Mouse (Mus musculus) cerebral cortex, adult 2 months (tissue): ENCODE data around the gene Vps9d1.

ENCODE experiments used
- WGBS: fragments of 180-500 bp; shearing (Covaris S2); methylation state at CpG from one replicate; pipeline ENCODE4 v1.1.7; 2018; 5-methylcytosine and 5-hydroxymethylcytosine counted together

The Vps9d1 gene

GRCm38 (mm10) chr8:123254099-123254885 is at the start of gene Vps9d1, which contains the start of gene Zfp276:
Gene Vps9d1 (minus strand): TSS chr8:123254348.
Gene Zfp276 (plus strand): TSS chr8:123254195.
- under 1% methylated on average over 96 of the region's 99 CpGs for WGBS

GRCm38 (mm10) chr8:123298301-123298700 is 44.2 kb upstream of the Vps9d1 start:
- 94% methylated on average over 11 of the region's 11 CpGs for WGBS

- WGBS = 81% methylated on average over 2 of the region's 2 CpGs
Measured at GRCm38 (mm10) chr8:123292785-123293184, 38.6 kb upstream of the Vps9d1 start.

- 91% methylated on average over 3 of the region's 3 CpGs for WGBS
Measured at GRCm38 (mm10) chr8:123292281-123292680, 38.1 kb upstream of the Vps9d1 start.

- 96% methylated on average over 8 of the region's 8 CpGs for WGBS
Measured at GRCm38 (mm10) chr8:123291716-123292115, 37.6 kb upstream of the Vps9d1 start.

GRCm38 (mm10) chr8:123290679-123291078 is 36.5 kb upstream of the Vps9d1 start:
- 95% methylated on average over 8 of the region's 8 CpGs for WGBS

- WGBS = 62% methylated on average over 4 of the region's 4 CpGs
Measured at GRCm38 (mm10) chr8:123290166-123290565, 36.0 kb upstream of the Vps9d1 start.

GRCm38 (mm10) chr8:123287362-123287761 is 33.2 kb upstream of the Vps9d1 start:
- WGBS = 94% methylated on average over 17 of the region's 17 CpGs

GRCm38 (mm10) chr8:123284493-123284892 is 30.3 kb upstream of the Vps9d1 start:
- 94% methylated on average over 5 of the region's 5 CpGs for WGBS

GRCm38 (mm10) chr8:123283991-123284390 is 29.8 kb upstream of the Vps9d1 start:
- 86% methylated on average over 7 of the region's 7 CpGs for WGBS

GRCm38 (mm10) chr8:123282994-123283393 is 28.8 kb upstream of the Vps9d1 start:
- WGBS = 85% methylated on average over 6 of the region's 6 CpGs

- 91% methylated on average over 13 of the region's 13 CpGs for WGBS
Measured at GRCm38 (mm10) chr8:123280302-123281094, 26.4 kb upstream of the Vps9d1 start.

GRCm38 (mm10) chr8:123279828-123280227 is 25.7 kb upstream of the Vps9d1 start:
- 79% methylated on average over 4 of the region's 4 CpGs for WGBS

GRCm38 (mm10) chr8:123278445-123278844 is 24.3 kb upstream of the Vps9d1 start:
- 82% methylated on average over 7 of the region's 7 CpGs for WGBS

GRCm38 (mm10) chr8:123275096-123275495 is 20.9 kb upstream of the Vps9d1 start:
- 95% methylated on average over 12 of the region's 12 CpGs for WGBS

GRCm38 (mm10) chr8:123274447-123274846 is 20.3 kb upstream of the Vps9d1 start:
- 97% methylated on average over 5 of the region's 5 CpGs for WGBS

- WGBS = 78% methylated on average over 4 of the region's 4 CpGs
Measured at GRCm38 (mm10) chr8:123271901-123272300, 17.8 kb upstream of the Vps9d1 start.

- 80% methylated on average over 10 of the region's 10 CpGs for WGBS
Measured at GRCm38 (mm10) chr8:123271147-123271546, 17.0 kb upstream of the Vps9d1 start.

- 90% methylated on average over 14 of the region's 14 CpGs for WGBS
Measured at GRCm38 (mm10) chr8:123267926-123268656, 13.9 kb upstream of the Vps9d1 start.

GRCm38 (mm10) chr8:123257593-123257992 is 3.4 kb upstream of the Vps9d1 start:
- 83% methylated on average over 7 of the region's 8 CpGs for WGBS

- 46% methylated on average over 3 of the region's 3 CpGs for WGBS
Measured at GRCm38 (mm10) chr8:123257114-123257513, 3.0 kb upstream of the Vps9d1 start.

- WGBS = 52% methylated on average over 6 of the region's 6 CpGs
Measured at GRCm38 (mm10) chr8:123255170-123255569, 1.0 kb upstream of the Vps9d1 start.
